Mouse (Mus musculus) intestine, postnatal 0 days (tissue): ENCODE measurements at regions not wholly inside any gene's neighbourhood (a gene's known extent, or its start where the extent isn't known, plus 50 kb on each side); places are given as distances from the start of the nearest gene placed in this dataset.

Experiments used
- ATAC-seq: fragments of 200-750 bp; cut with Nextera tagmentation; 2 replicates; pipeline ENCODE4 v1.8.0; 2017; ENCODE audit warnings: mild to moderate bottlenecking, moderate TSS enrichment, moderate library complexity
- H3K27ac ChIP-seq: fragments of 300-500 bp; sonication (generic); 2 replicates; pipeline ENCODE4 v1.5.1; 2014; ENCODE audit warnings: mild to moderate bottlenecking, low read depth, low read length, moderate library complexity
- H3K27me3 ChIP-seq: fragments of 300-500 bp; sonication (generic); replicated peaks from 2 replicates; pipeline ENCODE4 v1.6.1; 2014; ENCODE audit warnings: low read length, mixed read lengths; ENCODE audit not compliant: control insufficient read depth, insufficient read depth
- H3K36me3 ChIP-seq: fragments of 300-500 bp; sonication (generic); 2 replicates; pipeline ENCODE4 v1.6.1; 2014; ENCODE audit warnings: mild to moderate bottlenecking, moderate library complexity; ENCODE audit not compliant: control insufficient read depth, insufficient read depth
- H3K4me1 ChIP-seq: fragments of 300-500 bp; sonication (generic); replicated peaks from 2 replicates; pipeline ENCODE4 v1.6.1; 2014; ENCODE audit warnings: antibody characterized with exemption, low read length, mixed read lengths; ENCODE audit not compliant: control insufficient read depth, insufficient read depth
- H3K4me2 ChIP-seq: fragments of 300-500 bp; sonication (generic); replicated peaks from 2 replicates; pipeline ENCODE4 v1.6.1; 2014; ENCODE audit warnings: low read depth, mild to moderate bottlenecking, moderate library complexity
- H3K4me3 ChIP-seq: fragments of 300-500 bp; sonication (generic); 2 replicates; pipeline ENCODE4 v1.5.1; 2014; ENCODE audit warnings: low read depth, low read length
- H3K9ac ChIP-seq: fragments of 300-500 bp; sonication (generic); 2 replicates; pipeline ENCODE4 v1.6.1; 2014; ENCODE audit warnings: mild to moderate bottlenecking, low read depth, low read length
- H3K9me3 ChIP-seq: fragments of 300-500 bp; sonication (generic); 2 replicates; pipeline ENCODE4 v1.6.1; 2016; ENCODE audit warnings: mixed run types; ENCODE audit not compliant: control insufficient read depth
- CTCF ChIP-seq: sonication (generic); IDR thresholded peaks from 2 replicates; pipeline ENCODE4 v1.5.1; 2016; ENCODE audit warnings: low read depth, mild to moderate bottlenecking, control low read depth, antibody characterized with exemption, moderate library complexity
- WGBS: fragments of 180-500 bp; shearing (Covaris S2); extraction: QIAGEN DNeasy Blood & Tissue Kit; methylation state at CpG from one replicate; pipeline ENCODE4 v1.1.7; 2014; 5-methylcytosine and 5-hydroxymethylcytosine counted together

DNA sequence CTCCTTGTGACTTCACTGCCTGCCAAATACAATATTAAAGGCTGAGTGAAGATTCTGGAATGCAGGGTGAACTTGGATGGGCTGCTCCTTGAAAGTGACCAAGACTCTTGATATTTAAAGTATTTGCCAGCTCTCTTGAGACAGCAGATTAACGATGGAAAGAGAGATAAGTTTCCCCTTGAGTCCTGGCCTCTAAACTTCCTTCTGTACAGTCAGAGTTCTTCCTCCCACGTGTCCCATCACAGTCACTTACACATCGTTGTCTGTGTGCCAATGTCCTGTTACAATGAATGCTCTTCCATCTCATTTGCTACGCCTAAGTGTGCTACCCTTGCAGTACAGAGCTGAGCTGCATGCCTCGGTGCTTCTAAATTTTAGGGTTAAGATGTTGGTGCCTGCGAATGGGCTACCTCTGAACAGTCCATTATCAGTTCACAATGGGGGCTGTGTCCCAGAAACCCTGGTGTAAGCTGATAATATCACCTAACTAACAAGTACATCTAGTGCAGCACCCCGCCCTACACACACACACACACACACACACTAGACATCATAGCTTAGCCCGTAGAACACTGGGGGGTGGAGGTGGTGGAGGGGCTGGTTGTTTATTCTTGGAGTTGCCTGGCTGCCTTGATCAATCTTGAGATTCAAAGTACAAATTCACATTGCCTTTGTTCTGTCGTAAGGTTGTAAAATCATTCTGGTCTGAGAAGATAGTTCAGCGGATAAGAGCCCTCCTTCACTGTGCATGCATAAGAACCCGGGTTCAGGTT lies 207.9 kb upstream of the Pgrmc2 start:
- Histone ChIP-seq H3K4me3 (no peak overlapping the region), H3K9me3 (no peaks in the 10 kb centered on the region), H3K36me3 (no peaks in the 10 kb centered on the region), H3K27ac (no peak overlapping the region), H3K9ac (no peak overlapping the region), H3K27me3 (no peaks in the 10 kb centered on the region), H3K4me2 (no peak overlapping the region), H3K4me1 (peaks cover 5% of the 10 kb centered on the region; the same call in 1 of the 2 replicates)
- TF ChIP-seq CTCF = no peak
- no peak for ATAC-seq
- WGBS = 44% methylated on average over 11 of the region's 11 CpGs

DNA sequence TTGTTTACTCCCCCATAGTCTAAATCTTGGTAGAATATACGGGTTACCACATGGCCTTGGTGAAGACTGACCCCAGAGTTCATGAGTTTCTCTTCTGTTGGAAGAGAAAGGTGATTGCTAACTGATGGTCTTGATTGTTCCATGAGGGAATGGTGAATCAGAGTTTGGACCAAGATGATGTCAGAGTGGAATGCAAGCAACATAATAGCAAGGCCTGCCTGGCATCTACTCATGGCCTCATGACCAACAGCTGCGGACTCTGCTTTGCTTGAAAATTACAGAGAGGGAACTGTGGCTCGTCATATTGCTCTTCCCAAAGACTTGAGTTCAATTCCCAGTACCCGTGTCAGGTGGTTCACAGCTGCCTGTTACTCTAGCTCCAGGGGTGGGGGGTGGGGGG lies 205.9 kb upstream of the Pgrmc2 start:
- no peak for ATAC-seq
- Histone ChIP-seq H3K27ac (no peak overlapping the region), H3K27me3 (no peaks in the 10 kb centered on the region), H3K9me3 (no peaks in the 10 kb centered on the region), H3K9ac (no peak overlapping the region), H3K4me2 (no peak overlapping the region), H3K36me3 (no peaks in the 10 kb centered on the region), H3K4me3 (no peak overlapping the region), H3K4me1 (peaks cover 5% of the 10 kb centered on the region; the same call in 1 of the 2 replicates)
- TF ChIP-seq CTCF = no peak
- WGBS = 90% methylated on average over 4 of the region's 4 CpGs

DNA sequence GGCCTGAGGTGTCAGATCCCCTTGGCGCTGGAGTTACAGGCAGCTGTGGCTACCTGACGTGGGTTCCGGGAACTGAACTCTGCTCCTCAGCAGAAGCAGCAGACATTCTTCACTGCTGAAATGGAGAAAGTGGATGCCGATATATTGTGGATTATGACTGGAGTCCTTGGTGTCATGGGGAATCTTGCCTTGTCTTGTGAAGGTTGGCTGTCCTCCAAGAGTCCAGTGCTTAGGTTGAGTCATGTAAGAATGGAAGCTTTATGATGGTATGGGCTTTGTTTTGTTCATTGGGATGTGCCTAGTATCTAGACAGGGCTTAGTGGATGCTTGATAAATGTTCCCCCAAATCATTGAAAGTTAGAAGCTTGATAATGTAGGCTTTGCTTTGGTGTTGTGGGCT lies 205.2 kb upstream of the Pgrmc2 start:
- H3K36me3 ChIP-seq = no peaks in the 10 kb centered on the region
- no peak for ATAC-seq
- H3K9ac ChIP-seq = no peak overlapping the region
- 90% methylated on average over 4 of the region's 4 CpGs for WGBS
- H3K9me3 ChIP-seq = no peaks in the 10 kb centered on the region
- no peak overlapping the region for H3K4me3 ChIP-seq
- peaks cover 5% of the 10 kb centered on the region; the same call in 1 of the 2 replicates for H3K4me1 ChIP-seq
- no peak overlapping the region for H3K4me2 ChIP-seq
- no peak for TF ChIP-seq CTCF
- no peak overlapping the region for H3K27ac ChIP-seq
- H3K27me3 ChIP-seq = no peaks in the 10 kb centered on the region

DNA sequence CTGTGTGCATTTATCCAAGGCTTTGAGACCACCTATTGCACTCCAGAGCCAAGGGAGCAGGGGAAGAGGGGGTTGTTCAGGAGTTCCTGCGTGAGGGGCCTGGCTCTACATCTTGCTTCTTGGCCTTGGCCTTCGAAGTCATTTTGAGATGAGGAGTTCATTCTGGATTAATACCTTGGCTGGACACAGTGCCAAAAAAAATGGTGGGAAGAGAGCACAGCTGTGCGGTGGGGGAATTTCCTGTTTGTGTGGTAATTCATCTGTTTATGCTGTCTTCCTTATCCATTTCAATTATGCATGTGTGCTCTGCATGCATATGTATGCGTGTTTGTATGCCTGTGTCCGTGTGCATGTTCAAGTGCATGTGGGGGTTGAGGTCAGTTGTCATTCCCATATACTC lies 202.5 kb upstream of the Pgrmc2 start:
- TF ChIP-seq CTCF = no peak
- Histone ChIP-seq H3K36me3 (no peaks in the 10 kb centered on the region), H3K4me2 (peak overlapping the region; percentile 30; the same call in 1 of the 2 replicates), H3K27me3 (no peaks in the 10 kb centered on the region), H3K9me3 (no peaks in the 10 kb centered on the region), H3K4me3 (no peak overlapping the region), H3K4me1 (no peaks in the 10 kb centered on the region), H3K9ac (no peak overlapping the region), H3K27ac (peak overlapping the region; percentile 31; the same call in 1 of the 2 replicates)
- WGBS = 66% methylated on average over 5 of the region's 5 CpGs
- ATAC-seq = no peak

DNA sequence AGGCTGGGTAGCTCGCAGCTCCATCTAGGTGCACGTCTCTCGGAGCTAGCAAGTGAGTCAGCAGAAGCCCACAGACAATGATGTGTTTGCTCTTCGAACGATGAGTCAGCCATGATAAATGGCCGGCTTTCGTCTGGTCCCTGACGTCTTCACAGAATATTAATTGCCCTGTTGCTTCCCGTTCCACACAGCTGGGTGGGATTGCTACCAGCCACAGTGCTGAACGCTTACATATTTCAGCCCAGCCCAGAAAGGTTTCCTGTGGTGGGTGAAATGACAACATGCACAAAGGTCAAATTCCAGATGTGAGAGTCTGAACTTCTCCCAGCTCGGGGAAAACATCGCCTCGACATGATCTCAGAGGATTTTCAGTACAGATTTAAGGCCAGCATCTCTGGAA lies 202.1 kb upstream of the Pgrmc2 start:
- no peak overlapping the region for H3K9ac ChIP-seq
- TF ChIP-seq CTCF = no peak
- WGBS = under 1% methylated on average over 13 of the region's 13 CpGs
- peak overlapping the region; percentile 30 for H3K4me2 ChIP-seq
- H3K36me3 ChIP-seq = no peaks in the 10 kb centered on the region
- no peaks in the 10 kb centered on the region for H3K9me3 ChIP-seq
- no peaks in the 10 kb centered on the region for H3K4me1 ChIP-seq
- no peaks in the 10 kb centered on the region for H3K27me3 ChIP-seq
- no peak overlapping the region; the same call in 1 of the 2 replicates for H3K4me3 ChIP-seq
- ATAC-seq = peak; percentile 96
- peak overlapping the region; percentile 31; the same call in 1 of the 2 replicates for H3K27ac ChIP-seq

DNA sequence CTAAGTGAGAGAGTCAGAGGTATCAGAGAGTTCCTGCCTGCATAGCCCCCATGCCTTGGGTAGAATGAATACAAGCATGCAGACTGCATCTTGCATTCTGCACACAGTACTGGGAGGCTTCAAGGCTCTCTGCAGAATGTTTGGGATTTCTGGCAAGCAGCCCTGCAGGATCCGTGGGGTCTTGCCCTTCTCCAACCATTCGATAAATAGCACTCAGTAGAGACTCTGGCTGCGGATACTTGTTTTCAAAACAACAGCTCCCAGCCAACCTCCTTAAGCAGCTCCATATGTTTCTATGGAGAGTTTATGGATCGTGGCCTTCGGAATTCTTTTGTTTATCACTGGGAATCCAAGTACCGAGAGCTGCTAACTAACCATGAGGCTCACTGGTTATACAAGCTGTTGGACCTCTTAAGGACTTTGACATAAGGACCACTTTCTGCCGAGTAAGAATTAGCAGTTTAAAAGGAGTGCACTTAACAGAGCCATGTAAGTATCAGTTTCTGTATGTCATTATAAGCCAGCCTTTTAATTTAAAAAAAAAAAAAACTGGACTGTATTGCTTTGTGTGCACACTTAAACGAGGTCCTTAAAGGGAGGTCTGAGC lies 199.7 kb upstream of the Pgrmc2 start:
- Histone ChIP-seq H3K36me3 (no peaks in the 10 kb centered on the region), H3K9me3 (no peaks in the 10 kb centered on the region), H3K4me3 (no peak overlapping the region), H3K27me3 (no peaks in the 10 kb centered on the region), H3K27ac (no peak overlapping the region), H3K4me2 (no peak overlapping the region), H3K4me1 (no peaks in the 10 kb centered on the region), H3K9ac (no peak overlapping the region)
- WGBS = 47% methylated on average over 8 of the region's 8 CpGs
- ATAC-seq = no peak
- TF ChIP-seq CTCF = no peak
